Mouse (Mus musculus) bone marrow, adult 2 months (tissue): ENCODE data around the gene Lrmda. TPM values are rescaled to one million over a fixed set of nuclear protein-coding genes. Genes with fewer than 3 reads are reported as not detected.

Experiments used
- H3K27ac ChIP-seq: fragments of 200-500 bp; 2 replicates; pipeline ENCODE4 v1.5.1; 2012; ENCODE audit warnings: low read depth, mild to moderate bottlenecking, control low read depth, inconsistent platforms, low read length; ENCODE audit not compliant: control insufficient read depth, poor library complexity, insufficient read depth
- H3K4me1 ChIP-seq: fragments of 200-500 bp; 2 replicates; pipeline ENCODE4 v1.6.1; 2011; ENCODE audit warnings: low read length; ENCODE audit not compliant: control insufficient read depth, insufficient read depth
- H3K4me3 ChIP-seq: fragments of 200-500 bp; replicated peaks from 2 replicates; pipeline ENCODE3; 2011; ENCODE audit warnings: mild to moderate bottlenecking, low read depth, low read length, control low read depth; ENCODE audit not compliant: control insufficient read depth
- CTCF ChIP-seq: fragments of 200-500 bp; IDR thresholded peaks from 2 replicates; pipeline ENCODE4 v1.5.1; 2011; ENCODE audit warnings: low read length, control low read depth; ENCODE audit not compliant: control insufficient read depth, insufficient read depth
- POLR2A ChIP-seq: fragments of 200-500 bp; IDR thresholded peaks from 2 replicates; pipeline ENCODE4 v1.6.1; 2011; ENCODE audit warnings: low read depth, mild to moderate bottlenecking, control low read depth, low read length, borderline replicate concordance; ENCODE audit not compliant: control insufficient read depth
- WGBS: fragments of 180-500 bp; shearing (Covaris S2); methylation state at CpG from one replicate; pipeline ENCODE4 v1.1.7; 2018; 5-methylcytosine and 5-hydroxymethylcytosine counted together
- polyA plus RNA-seq: library from polyadenylated mRNA; stranded (reverse); fragments of >200 nt; gene quantifications from 2 replicates; pipeline ENCODE4 v1.2.4, GENCODE M21; 2011; ENCODE audit warnings: low replicate concordance; ENCODE audit not compliant: missing spikeins, insufficient read depth, insufficient read length

Gene Lrmda
- polyA plus RNA-seq, 1 experiment, result 3.8 TPM

GRCm38 (mm10) chr14:22738603-22739002 lies 719.1 kb downstream of the Lrmda start:
- no peak overlapping the region for H3K4me3 ChIP-seq
- TF ChIP-seq POLR2A (no peak), CTCF (no peak)
- WGBS, result 84% methylated on average over 11 of the region's 11 CpGs
- H3K4me1 ChIP-seq, result no peaks in the 10 kb centered on the region
- H3K27ac ChIP-seq, result no peak overlapping the region

- H3K4me3 ChIP-seq, result no peak overlapping the region
- H3K27ac ChIP-seq, result no peak overlapping the region
- no peak for TF ChIP-seq POLR2A
- TF ChIP-seq CTCF, result no peak
- H3K4me1 ChIP-seq, result no peaks in the 10 kb centered on the region
Observed at GRCm38 (mm10) chr14:22742527-22742926, 723.0 kb downstream of the Lrmda start.

- TF ChIP-seq CTCF, result no peak
- no peak for TF ChIP-seq POLR2A
- no peak overlapping the region for H3K4me3 ChIP-seq
- H3K4me1 ChIP-seq, result no peaks in the 10 kb centered on the region
- WGBS, result 41% methylated on average over 4 of the region's 4 CpGs
- H3K27ac ChIP-seq, result no peak overlapping the region
Observed at GRCm38 (mm10) chr14:22743264-22743663, 723.8 kb downstream of the Lrmda start.

GRCm38 (mm10) chr14:22744701-22745100 lies 725.2 kb downstream of the Lrmda start:
- Histone ChIP-seq H3K4me1 (no peaks in the 10 kb centered on the region), H3K4me3 (no peak overlapping the region), H3K27ac (no peak overlapping the region)
- TF ChIP-seq CTCF (no peak), POLR2A (no peak)
- WGBS, result 78% methylated on average over 5 of the region's 5 CpGs

GRCm38 (mm10) chr14:22745263-22745881 lies 725.9 kb downstream of the Lrmda start:
- 81% methylated on average over 1 of the region's 1 CpGs for WGBS
- Histone ChIP-seq H3K27ac (no peak overlapping the region), H3K4me1 (no peaks in the 10 kb centered on the region), H3K4me3 (no peak overlapping the region)
- TF ChIP-seq CTCF (no peak), POLR2A (no peak)

- H3K4me3 ChIP-seq, result no peak overlapping the region
- no peaks in the 10 kb centered on the region for H3K4me1 ChIP-seq
- 52% methylated on average over 5 of the region's 5 CpGs for WGBS
- TF ChIP-seq CTCF (no peak), POLR2A (no peak)
- H3K27ac ChIP-seq, result no peak overlapping the region
Observed at GRCm38 (mm10) chr14:22745882-22746480, 726.5 kb downstream of the Lrmda start.

- H3K4me3 ChIP-seq, result no peak overlapping the region
- no peak for TF ChIP-seq CTCF
- no peak for TF ChIP-seq POLR2A
- H3K4me1 ChIP-seq, result no peaks in the 10 kb centered on the region
- H3K27ac ChIP-seq, result no peak overlapping the region
- 84% methylated on average over 5 of the region's 5 CpGs for WGBS
Observed at GRCm38 (mm10) chr14:22747816-22748215, 728.3 kb downstream of the Lrmda start.

- Histone ChIP-seq H3K27ac (no peak overlapping the region), H3K4me3 (no peak overlapping the region), H3K4me1 (no peaks in the 10 kb centered on the region)
- TF ChIP-seq CTCF (no peak), POLR2A (no peak)
Observed at GRCm38 (mm10) chr14:22750409-22750808, 730.9 kb downstream of the Lrmda start.
